8 mouse cellular contexts compared by ENCODE assay signal in genomic region chr1:36070740-36071139, GRCm38 (mm10). TPM values are rescaled to one million over a fixed set of nuclear protein-coding genes. Genes with fewer than 3 reads are reported as not detected.
DNase-seq lines count a peak whose midpoint lies in the region; ATAC-seq and TF ChIP-seq lines count a peak whose summit lies in the region.

No protein-coding gene starts in this region.

- no peak for TF ChIP-seq CTCF in kidney, adult 2 months (conservative IDR thresholded peaks at IDR 0.05; ENCODE audit: insufficient read depth, insufficient read length, low read depth, low read length)
- TF ChIP-seq CTCF in bone marrow macrophage, adult 2 months (IDR thresholded peaks at IDR 0.05; ENCODE audit: low read depth, low read length), result no peak

- H3K9me3 ChIP-seq in hindbrain, embryonic 13.5 days, result no peaks in the 10 kb centered on the region
- H3K9me3 ChIP-seq in midbrain, embryonic 12.5 days, result no peaks in the 10 kb centered on the region

- no peaks in the 10 kb centered on the region for H3K27me3 ChIP-seq in kidney, adult 2 months (replicated peaks; ENCODE audit: control insufficient read depth, insufficient read depth, low read length)
- H3K27me3 ChIP-seq in hindbrain, embryonic 13.5 days, result no peaks in the 10 kb centered on the region
- H3K27me3 ChIP-seq in midbrain, embryonic 12.5 days, result peaks cover 16% of the 10 kb centered on the region

- no peak for ATAC-seq in hindbrain, embryonic 13.5 days (ENCODE audit: low FRiP score)
- no peak for ATAC-seq in midbrain, embryonic 12.5 days (ENCODE audit: low FRiP score, low read depth)

- peak overlapping the region; percentile 60 for H3K4me3 ChIP-seq in kidney, adult 2 months (ENCODE audit: insufficient read depth, low read depth, low read length)
- H3K4me3 ChIP-seq in bone marrow macrophage, adult 2 months (ENCODE audit: insufficient read depth, low read length), result peak overlapping the region; percentile 91
- peak overlapping the region; percentile 73 for H3K4me3 ChIP-seq in hindbrain, embryonic 13.5 days
- peak overlapping the region; percentile 81 for H3K4me3 ChIP-seq in midbrain, embryonic 12.5 days

- no peak for DNase-seq in kidney, adult 2 months
- DNase-seq in kidney, adult 9 months, result no peak
- no peak for DNase-seq in ovary, adult 18-20 months (ENCODE audit: low spot score)
- DNase-seq in gastrocnemius, postnatal 25 days, result no peak
- DNase-seq in layer of hippocampus, adult 8-10 months (ENCODE audit: low spot score in 2 of 2), result no peak

- peak overlapping the region; percentile 96 for H3K4me2 ChIP-seq in hindbrain, embryonic 13.5 days
- H3K4me2 ChIP-seq in midbrain, embryonic 12.5 days (replicated peaks), result peak overlapping the region; percentile 97

- WGBS in kidney, adult 2 months, result 31% methylated on average over 3 of the region's 3 CpGs
- WGBS in hindbrain, embryonic 13.5 days, result 48% methylated on average over 3 of the region's 3 CpGs
- WGBS in midbrain, embryonic 12.5 days, result 31% methylated on average over 3 of the region's 3 CpGs

- peak overlapping the region; percentile 86 for H3K9ac ChIP-seq in hindbrain, embryonic 13.5 days
- H3K9ac ChIP-seq in midbrain, embryonic 12.5 days (replicated peaks), result peak overlapping the region; percentile 84

- H3K36me3 ChIP-seq in kidney, adult 2 months (ENCODE audit: control insufficient read depth, insufficient read depth, low read length), result no peaks in the 10 kb centered on the region
- H3K36me3 ChIP-seq in hindbrain, embryonic 13.5 days, result 0 out of 2 replicates have a peak, but pooled peaks cover 4% of the 10 kb centered on the region
- H3K36me3 ChIP-seq in midbrain, embryonic 12.5 days, result peaks cover 4% of the 10 kb centered on the region; the same call in 1 of the 2 replicates

- H3K4me1 ChIP-seq in kidney, adult 2 months (ENCODE audit: control insufficient read depth, insufficient read depth, low read length), result peaks cover 49% of the 10 kb centered on the region
- peaks cover 46% of the 10 kb centered on the region for H3K4me1 ChIP-seq in bone marrow macrophage, adult 2 months (ENCODE audit: control insufficient read depth, insufficient read depth, low read length)
- H3K4me1 ChIP-seq in hindbrain, embryonic 13.5 days (replicated peaks), result peaks cover 71% of the 10 kb centered on the region
- H3K4me1 ChIP-seq in midbrain, embryonic 12.5 days, result peaks cover 64% of the 10 kb centered on the region

- TF ChIP-seq POLR2A in kidney, adult 2 months (IDR thresholded peaks at IDR 0.05; ENCODE audit: low read depth, low read length), result no peak
- TF ChIP-seq POLR2A in bone marrow macrophage, adult 2 months (IDR thresholded peaks at IDR 0.05; ENCODE audit: borderline replicate concordance, low read depth, low read length), result no peak

- peak overlapping the region; percentile 39 for H3K27ac ChIP-seq in kidney, adult 2 months (ENCODE audit: insufficient read depth, low read depth, low read length)
- no peak overlapping the region for H3K27ac ChIP-seq in bone marrow macrophage, adult 2 months (ENCODE audit: insufficient read depth, low read depth, low read length)
- no peak overlapping the region for H3K27ac ChIP-seq in hindbrain, embryonic 13.5 days
- H3K27ac ChIP-seq in midbrain, embryonic 12.5 days (replicated peaks), result no peak overlapping the region

RNA-seq across cellular contexts. Expression of gene Hs6st1, which starts 2.5 kb away (rescaled TPM):
- polyA plus RNA-seq in kidney, adult 2 months (2012; rRNA removed), result 123 and 142 TPM in 2 replicates
- polyA plus RNA-seq in bone marrow macrophage, adult 2 months (2012; ENCODE audit: insufficient read depth, insufficient read length, missing spikeins), result 22.2 and 23.4 TPM in 2 replicates
- 9.3 and 10.0 TPM in 2 replicates for polyA plus RNA-seq in hindbrain, embryonic 13.5 days (2015; fragmentation: Nextera tagmentation; extraction: Ambion mirVana)
- polyA plus RNA-seq in midbrain, embryonic 12.5 days (2016; fragmentation: Nextera tagmentation; extraction: Ambion mirVana), result 10.8 and 11.8 TPM in 2 replicates
- total RNA-seq in gastrocnemius, postnatal 25 days (2021), result 10 to 100 TPM; 20.0 to 20.8 TPM
- total RNA-seq in layer of hippocampus, adult 8-10 months (2022), result 10 to 100 TPM; 39.0 to 42.6 (median 40.2) TPM
